Mouse (Mus musculus) embryonic facial prominence, embryonic 11.5 days (tissue): ENCODE results near the gene Cyfip2. TPM values are rescaled to one million over a fixed set of nuclear protein-coding genes. Genes with fewer than 3 reads are reported as not detected.

Experiments
- ATAC-seq: fragments of 200-750 bp; cut with Nextera tagmentation; replicated peaks from 2 replicates; pipeline ENCODE4 v1.8.0; 2017; ENCODE audit warnings: low read depth; ENCODE audit not compliant: insufficient number of reproducible peaks, low FRiP score, low TSS enrichment
- DNase-seq: peaks from one replicate; pipeline ENCODE4 v3.0.0-alpha.2; 2015; ENCODE audit warnings: low spot score
- H3K27ac ChIP-seq: fragments of 300-500 bp; sonication (generic); replicated peaks from 2 replicates; pipeline ENCODE4 v1.5.1; 2014; ENCODE audit warnings: mild to moderate bottlenecking, low read depth, low read length, control low read depth
- H3K27me3 ChIP-seq: fragments of 300-500 bp; sonication (generic); 2 replicates; pipeline ENCODE4 v1.6.1; 2014; ENCODE audit warnings: mild to moderate bottlenecking, low read length, moderate library complexity, mixed read lengths; ENCODE audit not compliant: control insufficient read depth, insufficient read depth
- H3K36me3 ChIP-seq: fragments of 300-500 bp; sonication (generic); replicated peaks from 2 replicates; pipeline ENCODE4 v1.6.1; 2014; ENCODE audit warnings: low read depth, mild to moderate bottlenecking, low read length, moderate library complexity, mixed read lengths; ENCODE audit not compliant: control insufficient read depth, insufficient read depth
- H3K4me1 ChIP-seq: fragments of 300-500 bp; sonication (generic); 2 replicates; pipeline ENCODE4 v1.6.1; 2014; ENCODE audit warnings: low read length, mixed read lengths; ENCODE audit not compliant: control insufficient read depth, insufficient read depth
- H3K4me2 ChIP-seq: fragments of 300-500 bp; sonication (generic); 2 replicates; pipeline ENCODE4 v1.6.1; 2014; ENCODE audit warnings: low read depth, mild to moderate bottlenecking, control low read depth, low read length, moderate library complexity
- H3K4me3 ChIP-seq: fragments of 300-500 bp; sonication (generic); 2 replicates; pipeline ENCODE4 v1.5.1; 2014; ENCODE audit warnings: low read depth, low read length, control low read depth
- H3K9ac ChIP-seq: fragments of 300-500 bp; sonication (generic); replicated peaks from 2 replicates; pipeline ENCODE4 v1.6.1; 2014; ENCODE audit warnings: mild to moderate bottlenecking, control low read depth, low read length
- H3K9me3 ChIP-seq: fragments of 300-500 bp; sonication (generic); replicated peaks from 2 replicates; pipeline ENCODE4 v1.6.1; 2016; ENCODE audit warnings: mild to moderate bottlenecking, low read length, inconsistent platforms, mixed read lengths; ENCODE audit not compliant: control insufficient read depth
- WGBS: fragments of 180-500 bp; shearing (Covaris S2); extraction: QIAGEN DNeasy Blood & Tissue Kit; methylation state at CpG from one replicate; pipeline ENCODE4 v1.1.7; 2014; 5-methylcytosine and 5-hydroxymethylcytosine counted together
- microRNA-seq: library from miRNA; unstranded; fragments of <30 nt; microRNA quantifications from one replicate; pipeline ENCODE4, GENCODE M21; 2016; ENCODE audit warnings: borderline number of aligned reads
- polyA plus RNA-seq: library from polyadenylated mRNA; unstranded; fragments of >200 nt; fragmentation: Nextera tagmentation; extraction: Ambion mirVana; gene quantifications from 2 replicates; pipeline ENCODE4 v1.2.1, GENCODE M21; 2014

Cyfip2 gene
- polyA plus RNA-seq, 1 experiment from 2014 or later: 16.8 TPM

DNA sequence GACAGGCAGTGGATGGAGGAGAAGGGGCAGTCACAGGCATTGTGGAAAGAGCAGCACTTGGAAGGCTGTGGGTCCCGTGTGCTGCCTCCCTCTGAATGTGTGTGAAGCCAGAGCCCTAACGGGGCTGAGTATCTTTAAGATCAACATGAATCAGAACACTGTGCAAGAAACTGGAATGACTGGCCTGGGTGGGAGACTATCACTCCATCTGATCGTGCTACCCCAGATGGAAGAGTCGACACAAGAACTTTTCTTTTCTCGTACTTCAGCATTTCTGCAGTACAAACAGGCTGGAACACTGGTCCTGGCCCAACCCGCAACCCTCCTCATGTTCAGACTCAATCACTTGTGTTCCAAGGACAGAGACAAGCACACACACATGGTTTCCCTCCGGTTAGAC, 144.2 kb downstream of the Cyfip2 start:
- DNase-seq (no peak), ATAC-seq (no peak)
- no peak overlapping the region for H3K4me3 ChIP-seq
- WGBS: 88% methylated on average over 7 of the region's 7 CpGs
- no peaks in the 10 kb centered on the region for H3K4me1 ChIP-seq
- H3K4me2 ChIP-seq: no peak overlapping the region
- H3K9ac ChIP-seq: no peak overlapping the region
- peaks cover 2% of the 10 kb centered on the region; the same call in 1 of the 2 replicates for H3K27me3 ChIP-seq
- no peak overlapping the region for H3K27ac ChIP-seq
- no peaks in the 10 kb centered on the region for H3K36me3 ChIP-seq
- H3K9me3 ChIP-seq: no peaks in the 10 kb centered on the region

DNA sequence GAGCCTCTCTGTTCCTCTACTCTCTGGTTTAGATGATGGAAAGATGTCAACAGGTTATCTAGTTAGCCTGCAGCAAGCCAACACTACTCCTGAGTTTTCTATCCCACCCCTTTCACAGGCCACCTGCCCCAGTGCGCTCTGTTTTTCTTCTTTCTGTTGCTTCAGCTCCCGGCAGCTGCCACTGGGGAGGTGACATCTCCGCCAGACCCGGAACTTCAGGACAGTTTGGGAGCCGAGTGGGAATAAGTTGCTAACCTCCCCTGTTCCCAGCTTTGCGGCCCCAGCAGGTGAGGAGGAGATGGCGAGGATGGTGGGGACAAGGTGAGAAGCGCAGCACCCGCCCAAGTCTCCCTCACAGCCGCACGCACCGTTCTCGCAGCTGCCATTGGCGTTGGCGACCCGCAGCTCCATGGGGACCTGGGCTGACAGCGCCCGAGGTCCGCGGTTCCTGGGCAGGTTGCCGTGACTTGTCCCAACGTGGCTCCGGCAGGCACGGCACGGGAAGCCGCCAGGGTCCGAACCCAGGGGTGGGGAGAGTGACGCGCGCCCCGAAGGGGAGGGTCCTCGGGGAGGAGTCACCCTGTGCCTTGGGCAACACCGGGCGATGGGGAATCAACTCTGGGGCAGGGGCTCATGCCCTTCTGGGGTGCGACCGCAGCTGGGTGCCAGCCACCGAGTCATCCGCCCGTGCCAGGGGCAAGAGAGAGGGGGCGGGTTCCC, 146.6 kb downstream of the Cyfip2 start, which contains the start of gene Nipal4:
Gene Nipal4, minus strand, starts transcription at position 643 of the 720 bp plus-strand sequence.
- Histone ChIP-seq H3K36me3 (no peaks in the 10 kb centered on the region), H3K9me3 (no peaks in the 10 kb centered on the region), H3K4me3 (peak within 1 kb of the TSS; percentile 46), H3K4me2 (peak within 1 kb of the TSS; percentile 91), H3K4me1 (no peaks in the 10 kb centered on the region), H3K27ac (no peak within 1 kb of the TSS), H3K27me3 (peaks cover 2% of the 10 kb centered on the region; the same call in 1 of the 2 replicates), H3K9ac (peak within 1 kb of the TSS; percentile 49)
- WGBS: 3% methylated on average over 40 of the region's 40 CpGs
- ATAC-seq: 0 out of 2 replicates have a peak, but pooled peaks have one; percentile 39
- peak; percentile 24 for DNase-seq

DNA sequence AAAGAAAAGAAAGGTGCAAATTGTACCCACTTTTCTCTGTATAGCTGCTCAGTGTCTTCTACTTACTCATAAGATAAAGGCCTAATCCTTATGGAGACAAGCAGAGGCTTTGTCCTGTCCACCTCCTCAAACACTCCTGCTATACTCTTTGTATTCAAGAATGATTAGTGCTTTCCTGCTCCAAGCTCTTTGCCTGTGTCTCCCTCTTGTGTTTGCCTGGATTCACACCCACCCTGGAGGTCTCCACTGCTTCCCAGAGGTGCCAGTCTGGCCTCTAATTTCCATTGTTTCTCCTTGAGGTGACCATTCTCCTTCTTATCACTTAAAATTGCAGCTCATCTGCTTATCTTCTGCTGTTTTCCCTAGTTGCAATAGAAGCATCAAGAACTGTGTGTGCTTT, 155.2 kb downstream of the Cyfip2 start:
- Histone ChIP-seq H3K9ac (no peak overlapping the region), H3K36me3 (no peaks in the 10 kb centered on the region), H3K4me3 (no peak overlapping the region), H3K4me1 (no peaks in the 10 kb centered on the region), H3K27me3 (no peaks in the 10 kb centered on the region), H3K27ac (no peak overlapping the region), H3K4me2 (no peak overlapping the region), H3K9me3 (no peaks in the 10 kb centered on the region)
- DNase-seq: no peak
- ATAC-seq: no peak

DNA sequence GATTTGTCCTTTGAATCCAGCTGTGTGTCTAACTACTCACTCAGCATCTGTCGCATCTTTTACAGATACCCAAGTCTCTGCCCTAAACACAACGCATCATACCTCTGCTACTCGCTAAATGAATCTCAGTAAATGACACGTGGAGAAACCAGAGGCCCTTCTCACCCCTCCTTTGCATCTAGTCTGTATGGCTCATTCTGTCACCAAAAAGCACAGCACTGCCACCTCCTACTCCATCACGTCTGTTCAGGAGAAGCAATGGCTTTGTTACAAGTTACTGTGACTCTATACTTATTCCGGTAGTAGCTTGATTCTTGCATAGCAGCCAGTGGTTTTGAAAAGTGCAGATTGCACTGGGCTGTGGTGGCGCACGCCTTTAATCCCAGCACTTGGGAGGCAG, 155.7 kb downstream of the Cyfip2 start:
- H3K9me3 ChIP-seq: no peaks in the 10 kb centered on the region

DNA sequence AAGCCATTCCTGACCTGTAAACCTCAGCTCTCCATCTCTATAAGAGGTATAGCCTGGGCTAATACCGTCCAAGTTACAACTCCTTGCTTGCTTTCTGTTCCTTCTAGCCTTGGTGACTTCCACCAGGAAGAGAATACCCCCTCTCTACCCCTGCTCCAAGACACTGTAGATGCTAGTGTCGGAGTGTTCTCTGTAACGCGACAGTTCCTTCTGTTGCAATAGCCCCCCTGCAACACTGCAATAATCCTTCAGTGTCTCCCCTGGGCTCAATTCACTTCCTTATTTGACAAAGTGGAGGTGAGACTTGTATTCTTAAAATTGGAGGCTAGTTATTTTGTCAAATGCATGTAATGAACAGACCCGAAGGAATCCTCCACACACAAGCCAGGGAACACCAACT, 166.0 kb downstream of the Cyfip2 start:
- no peak overlapping the region for H3K4me2 ChIP-seq
- WGBS: 92% methylated on average over 5 of the region's 5 CpGs
- DNase-seq (no peak), ATAC-seq (no peak)
- no peaks in the 10 kb centered on the region for H3K4me1 ChIP-seq
- no peaks in the 10 kb centered on the region for H3K9me3 ChIP-seq
- no peak overlapping the region for H3K9ac ChIP-seq
- H3K4me3 ChIP-seq: no peak overlapping the region
- no peaks in the 10 kb centered on the region; the same call in 1 of the 2 replicates for H3K36me3 ChIP-seq
- no peaks in the 10 kb centered on the region for H3K27me3 ChIP-seq
- H3K27ac ChIP-seq: no peak overlapping the region

More for the DNA sequence above, 155.7 kb downstream of the Cyfip2 start:
- Histone ChIP-seq H3K4me3 (no peak overlapping the region), H3K9ac (no peak overlapping the region), H3K27me3 (no peaks in the 10 kb centered on the region), H3K4me2 (no peak overlapping the region), H3K27ac (no peak overlapping the region), H3K4me1 (no peaks in the 10 kb centered on the region), H3K36me3 (no peaks in the 10 kb centered on the region)
- WGBS: 86% methylated on average over 8 of the region's 8 CpGs
- no peak for ATAC-seq
- DNase-seq: no peak

DNA sequence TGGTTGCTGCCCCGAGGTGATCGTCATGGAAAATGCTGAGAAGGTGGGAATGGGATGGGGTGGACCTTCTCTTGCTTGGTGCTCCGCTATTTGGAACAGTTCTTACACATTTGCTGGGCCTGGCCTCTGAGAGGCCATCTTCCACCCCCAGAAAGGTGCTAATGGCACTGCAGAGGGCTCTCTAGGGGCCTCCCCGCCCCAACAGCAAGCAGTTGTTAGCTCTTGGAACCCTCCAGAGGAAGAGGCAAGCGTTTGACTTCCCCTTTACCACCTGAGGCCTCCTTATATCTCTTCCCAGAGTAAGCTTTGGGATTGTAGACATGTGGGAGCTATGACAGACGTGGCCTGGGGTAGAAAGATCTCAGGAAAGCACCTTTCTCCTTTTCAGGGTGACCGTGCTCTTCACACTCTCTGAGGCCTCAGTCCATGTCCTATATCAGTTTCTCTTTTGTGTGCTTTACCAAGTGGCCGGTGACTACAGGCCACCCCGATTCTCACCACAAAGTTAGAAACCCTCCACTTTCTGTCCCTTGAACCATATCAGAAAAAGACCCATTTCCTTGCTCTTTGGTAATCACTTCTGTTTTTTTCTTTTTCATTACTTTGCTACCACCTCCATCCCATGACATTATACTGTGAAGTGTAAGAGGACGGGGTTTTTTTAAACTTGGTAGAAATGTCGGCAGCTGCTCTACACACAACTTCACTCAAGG, 167.3 kb downstream of the Cyfip2 start:
- Histone ChIP-seq H3K36me3 (no peaks in the 10 kb centered on the region; the same call in 1 of the 2 replicates), H3K27me3 (no peaks in the 10 kb centered on the region), H3K4me1 (no peaks in the 10 kb centered on the region), H3K9me3 (no peaks in the 10 kb centered on the region), H3K4me2 (no peak overlapping the region), H3K27ac (no peak overlapping the region), H3K9ac (no peak overlapping the region), H3K4me3 (no peak overlapping the region)
- DNase-seq (no peak), ATAC-seq (no peak)
- WGBS: 90% methylated on average over 11 of the region's 11 CpGs

Small RNA genes lying within 50 kb of the gene (microRNA-seq; reads per million reads assigned to microRNA genes)
- not detected for gene Mir7239

Other genes starting within 250 kb of the Cyfip2 start
- 0.36 and 0.86 TPM in 2 replicates for gene Nipal4, start 146.4 kb downstream of the Cyfip2 start, polyA plus RNA-seq
- 0.24 and 0.26 TPM in 2 replicates for gene Fndc9, start 77.3 kb downstream of the Cyfip2 start, polyA plus RNA-seq
- gene Itk, start 76.7 kb upstream of the Cyfip2 start, polyA plus RNA-seq: not detected in 2 replicates
- gene Fam71b, start 83.7 kb upstream of the Cyfip2 start, polyA plus RNA-seq: not detected in 2 replicates
- gene Med7, start 124.1 kb upstream of the Cyfip2 start, polyA plus RNA-seq: 113 and 114 TPM in 2 replicates
- gene Havcr2, start 142.1 kb upstream of the Cyfip2 start, polyA plus RNA-seq: 0.26 TPM in 1 of 2 replicates, not detected in the other
- not detected in 2 replicates for gene Gm12169, start 211.4 kb upstream of the Cyfip2 start, polyA plus RNA-seq